Mouse (Mus musculus) lung, embryonic 15.5 days (tissue): ENCODE results near the gene Prmt7. TPM values are rescaled to one million over a fixed set of nuclear protein-coding genes. Genes with fewer than 3 reads are reported as not detected.

Source experiments
- ATAC-seq: fragments of 200-750 bp; cut with Nextera tagmentation; 2 replicates; pipeline ENCODE4 v1.8.0; 2017; ENCODE audit warnings: moderate number of reproducible peaks, borderline replicate concordance; ENCODE audit not compliant: low FRiP score, low TSS enrichment; ENCODE audit errors: extremely low read depth
- H3K27ac ChIP-seq: fragments of 300-500 bp; sonication (generic); 2 replicates; pipeline ENCODE4 v1.5.1; 2015; ENCODE audit warnings: moderate library complexity, mild to moderate bottlenecking, inconsistent platforms
- H3K27me3 ChIP-seq: fragments of 300-500 bp; sonication (generic); 2 replicates; pipeline ENCODE4 v1.6.1; 2015; ENCODE audit warnings: inconsistent platforms
- H3K36me3 ChIP-seq: fragments of 300-500 bp; sonication (generic); 2 replicates; pipeline ENCODE4 v1.6.1; 2015; ENCODE audit warnings: inconsistent platforms
- H3K4me1 ChIP-seq: fragments of 300-500 bp; sonication (generic); 2 replicates; pipeline ENCODE4 v1.6.1; 2015; ENCODE audit warnings: inconsistent platforms
- H3K4me2 ChIP-seq: fragments of 300-500 bp; sonication (generic); 2 replicates; pipeline ENCODE4 v1.6.1; 2015; ENCODE audit warnings: inconsistent platforms, mild to moderate bottlenecking, moderate library complexity
- H3K4me3 ChIP-seq: fragments of 300-500 bp; sonication (generic); 2 replicates; pipeline ENCODE4 v1.5.1; 2015; ENCODE audit warnings: mild to moderate bottlenecking, inconsistent platforms
- H3K9ac ChIP-seq: fragments of 300-500 bp; sonication (generic); 2 replicates; pipeline ENCODE4 v1.6.1; 2015; ENCODE audit warnings: inconsistent platforms
- H3K9me3 ChIP-seq: fragments of 300-500 bp; sonication (generic); 2 replicates; pipeline ENCODE4 v1.6.1; 2016; ENCODE audit warnings: inconsistent platforms
- WGBS: fragments of 180-500 bp; shearing (Covaris S2); methylation state at CpG from one replicate; pipeline ENCODE4 v1.1.7; 2015; 5-methylcytosine and 5-hydroxymethylcytosine counted together
- polyA plus RNA-seq: library from polyadenylated mRNA; unstranded; fragments of >200 nt; fragmentation: Nextera tagmentation; extraction: Ambion mirVana; gene quantifications from 2 replicates; pipeline ENCODE4 v1.2.1, GENCODE M21; 2015

The Prmt7 gene
- polyA plus RNA-seq, 1 experiment from 2014 or later, result 46.5 TPM

DNA sequence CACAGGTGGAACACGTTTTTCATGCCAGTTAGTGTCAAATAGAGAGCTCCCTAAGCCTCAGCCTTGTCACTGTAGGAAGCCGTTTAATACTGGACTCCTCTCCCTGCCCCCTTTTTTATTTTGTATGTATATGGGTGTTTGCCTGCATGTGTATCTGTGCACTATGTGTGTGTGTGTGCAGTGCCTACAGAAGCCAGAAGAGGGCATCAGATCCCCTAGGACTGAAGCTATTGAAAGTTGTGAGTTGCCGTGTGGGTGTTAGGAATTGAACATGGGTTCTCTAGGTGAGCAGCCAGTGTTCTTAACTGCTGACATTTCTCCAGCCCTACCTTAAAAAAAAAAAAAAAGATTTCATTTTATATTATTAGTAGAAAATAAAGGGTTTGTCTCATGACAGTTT lies 89.0 kb downstream of the Prmt7 start:
- Histone ChIP-seq H3K4me3 (no peak overlapping the region), H3K27ac (no peak overlapping the region), H3K4me2 (no peak overlapping the region), H3K9me3 (no peaks in the 10 kb centered on the region), H3K36me3 (no peaks in the 10 kb centered on the region), H3K9ac (no peak overlapping the region), H3K27me3 (no peaks in the 10 kb centered on the region), H3K4me1 (no peaks in the 10 kb centered on the region)
- ATAC-seq, result no peak
- WGBS, result 70% methylated on average over 3 of the region's 3 CpGs

DNA sequence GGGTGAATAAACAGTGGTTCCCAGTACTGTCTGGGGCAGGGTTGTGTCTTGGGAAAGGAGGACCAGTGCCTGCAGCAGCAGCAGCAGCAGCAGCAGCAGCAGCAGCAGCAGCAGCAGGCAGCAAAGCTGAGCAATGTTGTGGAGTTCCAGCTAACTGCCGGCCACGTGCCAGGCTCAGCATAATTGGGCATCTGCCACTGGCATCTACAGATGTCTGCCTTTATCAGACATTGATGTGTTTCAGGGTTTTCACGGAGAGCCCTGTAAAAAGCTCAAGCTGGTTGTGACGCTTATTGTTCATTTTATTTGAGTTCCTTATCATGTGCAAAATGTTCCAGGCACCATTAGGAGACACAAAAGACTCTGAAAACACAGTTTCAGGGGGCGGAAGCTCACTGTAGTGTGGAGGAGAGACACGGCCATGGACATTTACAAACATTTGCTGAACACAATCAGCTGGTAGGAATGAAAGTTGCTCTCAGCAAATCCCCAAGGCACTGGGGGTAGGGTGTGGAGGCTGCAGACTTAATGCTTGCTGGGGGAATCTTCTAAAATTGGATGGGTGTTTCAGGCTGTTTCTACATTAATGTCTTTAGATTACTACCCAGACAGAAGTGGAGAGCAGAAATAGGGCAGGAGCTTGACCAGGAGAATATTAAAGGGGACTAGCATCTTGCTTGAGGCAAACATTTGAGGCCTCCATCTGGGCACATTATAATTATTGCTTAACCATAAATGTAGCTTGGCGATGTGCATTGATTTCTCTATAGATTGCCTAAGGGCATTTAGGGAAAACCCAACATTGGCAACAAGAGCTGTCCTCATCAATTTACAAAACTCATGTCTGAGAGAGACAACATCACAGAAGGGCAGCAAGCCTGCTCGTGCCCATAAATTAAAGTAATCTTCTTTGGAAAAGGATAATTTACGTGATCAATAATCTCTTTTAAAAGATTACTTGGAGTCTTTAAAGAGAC lies 90.3 kb downstream of the Prmt7 start:
- Histone ChIP-seq H3K4me1 (no peaks in the 10 kb centered on the region), H3K9me3 (no peaks in the 10 kb centered on the region), H3K36me3 (no peaks in the 10 kb centered on the region), H3K4me2 (no peak overlapping the region), H3K4me3 (no peak overlapping the region), H3K27ac (no peak overlapping the region), H3K27me3 (no peaks in the 10 kb centered on the region), H3K9ac (no peak overlapping the region)
- WGBS, result 59% methylated on average over 9 of the region's 9 CpGs
- ATAC-seq, result no peak

Other genes starting within 250 kb of the Prmt7 start
- 37.1 and 37.7 TPM in 2 replicates for gene Slc12a4, start 244.8 kb upstream of the Prmt7 start, polyA plus RNA-seq
- not detected in 2 replicates for gene Dpep3, start 231.5 kb upstream of the Prmt7 start, polyA plus RNA-seq
- gene Dus2, start 219.6 kb upstream of the Prmt7 start, polyA plus RNA-seq, result 19.9 and 20.9 TPM in 2 replicates
- 0.24 TPM in 1 of 2 replicates, not detected in the other for gene Dpep2nb, start 205.0 kb upstream of the Prmt7 start, polyA plus RNA-seq
- 16.6 and 17.3 TPM in 2 replicates for gene Ddx28, start 199.1 kb upstream of the Prmt7 start, polyA plus RNA-seq
- 6.6 and 8.2 TPM in 2 replicates for gene Nfatc3, start 152.1 kb upstream of the Prmt7 start, polyA plus RNA-seq
- 43.6 and 44.1 TPM in 2 replicates for gene Esrp2, start 74.0 kb upstream of the Prmt7 start, polyA plus RNA-seq
- 12.7 and 13.7 TPM in 2 replicates for gene Pla2g15, start 60.5 kb upstream of the Prmt7 start, polyA plus RNA-seq
- 50.8 and 57.6 TPM in 2 replicates for gene Slc7a6, start 42.1 kb upstream of the Prmt7 start, polyA plus RNA-seq
- gene Slc7a6os, start within 50 bp of the Prmt7 start, polyA plus RNA-seq, result 33.4 and 36.0 TPM in 2 replicates
- 1.0 and 1.3 TPM in 2 replicates for gene Smpd3, start 127.1 kb downstream of the Prmt7 start, polyA plus RNA-seq
- gene Zfp90, start 204.4 kb downstream of the Prmt7 start, polyA plus RNA-seq, result 16.5 and 17.5 TPM in 2 replicates